Mouse (Mus musculus) testis, postnatal 10 days (tissue): ENCODE results near the gene Srsx.
"Not testable (repeated sequence)": the region's sequence is repeated elsewhere in the genome, so short reads cannot be mapped to it uniquely, and the experiment has no call there.

ENCODE experiments used
- DNase-seq: peaks from one replicate; pipeline ENCODE4 v3.0.0; 2021; ENCODE audit warnings: low spot score

Gene Srsx

GRCm38 (mm10) chrX:123222381-123222780 is at the start of gene Srsx:
Srsx (minus strand) TSS chrX:123222481.
- DNase-seq: not testable (repeated sequence)

- not testable (repeated sequence) for DNase-seq
Observed at GRCm38 (mm10) chrX:123246807-123247206, 24.5 kb upstream of the Srsx start, which contains the start of gene Gm17577. Gm17577 (minus strand) TSS chrX:123246907.
